Mouse (Mus musculus) lung, postnatal 0 days (tissue): ENCODE data around the gene Abca7. TPM values are rescaled to one million over a fixed set of nuclear protein-coding genes. Genes with fewer than 3 reads are reported as not detected.

Source experiments
- ATAC-seq: fragments of 200-750 bp; cut with Nextera tagmentation; 2 replicates; pipeline ENCODE4 v1.8.0; 2017; ENCODE audit warnings: moderate library complexity
- DNase-seq: peaks from one replicate; pipeline ENCODE4 v3.0.0-alpha.2; 2016; ENCODE audit warnings: low spot score
- H3K27ac ChIP-seq: fragments of 300-500 bp; sonication (generic); 2 replicates; pipeline ENCODE4 v1.5.1; 2014; ENCODE audit warnings: antibody characterized with exemption, mild to moderate bottlenecking, low read length, mixed read lengths
- H3K27me3 ChIP-seq: fragments of 300-500 bp; sonication (generic); replicated peaks from 2 replicates; pipeline ENCODE4 v1.6.1; 2014; ENCODE audit warnings: low read length, mixed read lengths; ENCODE audit not compliant: insufficient read depth
- H3K36me3 ChIP-seq: fragments of 300-500 bp; sonication (generic); 2 replicates; pipeline ENCODE4 v1.6.1; 2014; ENCODE audit warnings: low read length, mixed read lengths; ENCODE audit not compliant: insufficient read depth
- H3K4me1 ChIP-seq: fragments of 300-500 bp; sonication (generic); 2 replicates; pipeline ENCODE4 v1.6.1; 2014; ENCODE audit warnings: antibody characterized with exemption, low read depth, low read length, mixed read lengths; ENCODE audit not compliant: insufficient read depth
- H3K4me2 ChIP-seq: fragments of 300-500 bp; sonication (generic); replicated peaks from 2 replicates; pipeline ENCODE4 v1.6.1; 2014; ENCODE audit warnings: low read depth, mild to moderate bottlenecking, low read length, moderate library complexity, mixed read lengths
- H3K4me3 ChIP-seq: fragments of 300-500 bp; sonication (generic); 2 replicates; pipeline ENCODE4 v1.5.1; 2014; ENCODE audit warnings: low read depth, low read length
- H3K9ac ChIP-seq: fragments of 300-500 bp; sonication (generic); replicated peaks from 2 replicates; pipeline ENCODE4 v1.6.1; 2014; ENCODE audit warnings: low read depth, mild to moderate bottlenecking
- H3K9me3 ChIP-seq: fragments of 300-500 bp; sonication (generic); 2 replicates; pipeline ENCODE4 v1.6.1; 2016; ENCODE audit warnings: low read length, mixed read lengths
- CTCF ChIP-seq: IDR thresholded peaks from 2 replicates; pipeline ENCODE4 v1.5.1; 2016; ENCODE audit warnings: antibody characterized with exemption, mild to moderate bottlenecking
- EP300 ChIP-seq: IDR thresholded peaks from 2 replicates; pipeline ENCODE4 v1.6.1; 2016; ENCODE audit warnings: antibody characterized with exemption, mild to moderate bottlenecking, control low read depth
- WGBS: fragments of 180-500 bp; shearing (Covaris S2); extraction: QIAGEN DNeasy Blood & Tissue Kit; methylation state at CpG from one replicate; pipeline ENCODE4 v1.1.7; 2014; 5-methylcytosine and 5-hydroxymethylcytosine counted together
- polyA plus RNA-seq: library from polyadenylated mRNA; unstranded; fragments of >200 nt; fragmentation: Nextera tagmentation; extraction: Ambion mirVana; gene quantifications from 2 replicates; pipeline ENCODE4 v1.2.1, GENCODE M21; 2015

Abca7 gene
- polyA plus RNA-seq, 1 experiment from 2014 or later: 5.5 TPM

GRCm38 (mm10) chr10:80011740-80012139 is 15.4 kb downstream of the Abca7 start:
- H3K4me3 ChIP-seq: no peak overlapping the region
- peaks cover 7% of the 10 kb centered on the region; the same call in 1 of the 2 replicates for H3K27me3 ChIP-seq
- H3K9ac ChIP-seq: no peak overlapping the region
- ATAC-seq: no peak
- H3K36me3 ChIP-seq: peaks cover 11% of the 10 kb centered on the region; the same call in 1 of the 2 replicates
- H3K9me3 ChIP-seq: peaks cover 5% of the 10 kb centered on the region; the same call in 1 of the 2 replicates
- H3K27ac ChIP-seq: no peak overlapping the region
- DNase-seq: no peak
- 0 out of 2 replicates have a peak, but pooled peaks cover 3% of the 10 kb centered on the region for H3K4me1 ChIP-seq
- no peak for TF ChIP-seq EP300
- no peak overlapping the region for H3K4me2 ChIP-seq
- WGBS: 89% methylated on average over 6 of the region's 6 CpGs

DNA sequence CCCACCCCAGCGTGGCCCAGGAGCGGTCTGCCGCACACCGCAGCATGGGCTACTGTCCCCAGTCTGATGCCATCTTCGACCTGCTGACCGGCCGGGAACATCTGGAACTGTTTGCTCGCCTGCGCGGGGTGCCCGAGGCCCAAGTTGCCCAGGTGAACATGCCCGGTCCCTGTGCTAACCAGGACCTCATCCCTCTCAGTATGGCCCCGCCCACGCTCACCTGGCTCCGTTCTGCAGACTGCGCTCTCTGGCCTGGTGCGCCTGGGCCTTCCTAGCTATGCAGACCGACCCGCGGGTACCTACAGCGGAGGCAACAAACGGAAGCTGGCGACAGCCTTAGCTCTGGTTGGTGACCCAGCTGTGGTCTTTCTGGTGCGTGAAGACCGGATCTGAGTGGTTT is 17.3 kb downstream of the Abca7 start:
- Histone ChIP-seq H3K27me3 (peaks cover 7% of the 10 kb centered on the region; the same call in 1 of the 2 replicates), H3K4me3 (no peak overlapping the region), H3K4me2 (no peak overlapping the region), H3K9me3 (peaks cover 5% of the 10 kb centered on the region; the same call in 1 of the 2 replicates), H3K9ac (no peak overlapping the region), H3K4me1 (peaks cover 9% of the 10 kb centered on the region), H3K27ac (no peak overlapping the region), H3K36me3 (peaks cover 11% of the 10 kb centered on the region; the same call in 1 of the 2 replicates)
- no peak for TF ChIP-seq EP300
- ATAC-seq: no peak
- no peak for DNase-seq
- 49% methylated on average over 25 of the region's 25 CpGs for WGBS

DNA sequence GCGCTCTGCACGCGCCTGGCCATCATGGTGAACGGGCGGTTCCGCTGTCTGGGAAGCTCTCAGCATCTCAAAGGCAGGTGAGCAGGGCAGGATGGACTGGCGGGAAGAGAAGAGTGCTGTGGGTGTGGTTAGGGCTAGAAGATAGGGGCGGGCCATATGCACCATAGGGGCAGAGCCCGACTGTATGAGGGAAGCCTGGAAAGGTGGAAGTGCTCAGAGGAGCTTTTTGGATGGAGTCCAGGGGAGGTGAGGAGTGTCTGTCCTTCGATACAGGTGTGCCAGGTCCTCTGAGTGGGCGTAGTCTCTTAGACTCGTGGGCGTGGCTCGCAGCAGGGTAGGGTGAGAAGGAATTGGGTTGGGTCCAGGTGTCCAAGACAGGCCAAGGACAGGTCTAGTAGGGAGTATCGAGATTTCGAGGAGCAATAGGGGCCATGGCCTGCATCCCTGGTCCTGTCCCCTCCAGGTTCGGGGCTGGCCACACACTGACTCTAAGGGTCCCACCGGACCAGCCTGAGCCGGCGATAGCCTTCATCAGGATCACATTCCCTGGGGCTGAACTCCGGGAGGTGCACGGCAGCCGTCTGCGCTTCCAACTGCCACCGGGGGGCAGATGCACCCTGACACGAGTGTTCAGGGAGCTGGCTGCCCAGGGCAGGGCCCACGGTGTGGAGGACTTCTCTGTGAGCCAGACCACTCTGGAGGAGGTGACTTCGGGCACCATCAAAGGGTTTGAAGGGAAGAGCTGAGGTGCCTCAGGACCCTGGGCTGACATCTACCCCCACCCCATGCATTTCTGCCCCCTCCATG is 18.4 kb downstream of the Abca7 start:
- DNase-seq: peak; percentile 79

DNA sequence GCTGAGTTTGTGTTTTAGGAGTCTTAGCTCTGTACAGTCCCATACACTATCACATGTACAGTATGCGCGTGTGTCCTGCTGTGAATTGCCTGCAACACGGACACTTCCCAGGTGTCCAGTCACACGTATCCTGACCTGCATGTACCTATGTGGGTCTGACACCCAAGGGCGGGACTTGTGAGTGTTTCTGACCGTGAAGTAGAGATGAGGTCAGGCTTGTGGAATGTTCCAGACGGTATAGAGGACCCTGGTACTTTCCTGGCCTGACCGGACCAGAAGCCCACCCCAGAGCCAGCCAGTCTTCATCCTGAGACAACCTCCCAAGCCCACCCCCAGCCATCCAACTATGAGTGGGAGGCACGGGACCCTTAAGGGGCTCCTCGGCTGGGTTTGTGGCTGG is 19.3 kb downstream of the Abca7 start:
- peak overlapping the region; percentile 30 for H3K9ac ChIP-seq
- TF ChIP-seq CTCF (no peak), EP300 (peak; percentile 61)
- peak overlapping the region; percentile 43 for H3K4me2 ChIP-seq
- H3K4me1 ChIP-seq: peaks cover 20% of the 10 kb centered on the region
- H3K27me3 ChIP-seq: peaks cover 7% of the 10 kb centered on the region; the same call in 1 of the 2 replicates
- no peaks in the 10 kb centered on the region for H3K9me3 ChIP-seq
- WGBS: 49% methylated on average over 10 of the region's 10 CpGs
- ATAC-seq: peak; percentile 72
- peak; percentile 86 for DNase-seq
- H3K36me3 ChIP-seq: no peaks in the 10 kb centered on the region
- H3K4me3 ChIP-seq: no peak overlapping the region
- peak overlapping the region; percentile 87 for H3K27ac ChIP-seq

More for the DNA sequence above, 18.4 kb downstream of the Abca7 start:
- Histone ChIP-seq H3K9ac (no peak overlapping the region), H3K4me3 (no peak overlapping the region), H3K4me1 (peaks cover 16% of the 10 kb centered on the region), H3K4me2 (peak overlapping the region; percentile 27), H3K36me3 (peaks cover 5% of the 10 kb centered on the region; the same call in 1 of the 2 replicates), H3K9me3 (peaks cover 5% of the 10 kb centered on the region; the same call in 1 of the 2 replicates), H3K27ac (peak overlapping the region; percentile 87), H3K27me3 (peaks cover 7% of the 10 kb centered on the region; the same call in 1 of the 2 replicates)
- peak; percentile 18 for ATAC-seq
- WGBS: 23% methylated on average over 28 of the region's 28 CpGs
- peak; percentile 56 for TF ChIP-seq CTCF
- TF ChIP-seq EP300: no peak

DNA sequence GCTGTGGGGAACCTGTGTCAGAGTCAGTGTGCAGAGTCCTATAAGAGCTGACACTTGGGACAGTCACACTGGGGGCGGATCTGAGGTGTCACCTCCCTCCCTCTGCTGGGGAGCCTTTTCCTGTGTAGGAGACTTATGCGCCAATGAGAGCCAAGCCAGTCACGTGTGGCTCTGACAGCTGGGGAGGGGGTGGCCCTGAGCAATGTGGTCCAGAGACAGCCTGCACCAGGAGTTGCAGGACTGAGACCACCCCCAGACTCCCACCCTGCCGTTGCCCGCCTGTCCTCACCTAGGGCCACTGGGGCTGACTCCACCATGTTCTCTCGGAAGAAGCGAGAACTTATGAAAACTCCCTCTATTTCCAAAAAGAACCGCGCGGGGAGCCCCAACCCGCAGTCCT is 20.2 kb downstream of the Abca7 start, which contains the start of gene Arhgap45:
TSS of gene Arhgap45 (plus strand) at position 143 of the 400 bp plus-strand sequence.
- Histone ChIP-seq H3K27ac (peak within 1 kb of the TSS; percentile 87), H3K4me1 (peaks cover 20% of the 10 kb centered on the region), H3K27me3 (peaks cover 7% of the 10 kb centered on the region; the same call in 1 of the 2 replicates), H3K4me2 (peak within 1 kb of the TSS; percentile 43), H3K36me3 (no peaks in the 10 kb centered on the region), H3K9me3 (no peaks in the 10 kb centered on the region), H3K4me3 (peak within 1 kb of the TSS; percentile 14; the same call in 1 of the 2 replicates), H3K9ac (peak within 1 kb of the TSS; percentile 30)
- ATAC-seq (peak; percentile 21), DNase-seq (peak; percentile 78)
- no peak for TF ChIP-seq CTCF
- WGBS: 55% methylated on average over 11 of the region's 11 CpGs

DNA sequence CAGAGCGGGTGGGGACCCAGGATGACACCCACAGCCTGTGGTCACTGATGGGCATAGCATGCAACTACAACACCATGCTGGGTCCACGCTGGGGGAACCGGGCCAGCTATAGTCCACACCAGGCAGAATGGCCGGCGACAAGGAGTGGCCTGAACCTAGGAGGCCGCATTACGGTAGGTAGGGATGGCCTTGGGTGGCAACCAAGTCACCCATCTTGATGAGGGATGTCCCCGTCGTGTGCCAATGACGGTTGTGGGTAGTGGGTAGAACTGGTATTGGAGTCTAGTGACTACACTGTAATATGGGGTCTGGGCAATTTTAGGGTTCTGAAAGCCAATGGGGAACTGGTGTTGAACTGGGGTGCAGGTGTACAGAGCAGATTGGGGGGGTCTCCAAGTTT is 20.6 kb downstream of the Abca7 start:
- DNase-seq (no peak), ATAC-seq (no peak)
- Histone ChIP-seq H3K27me3 (peaks cover 7% of the 10 kb centered on the region; the same call in 1 of the 2 replicates), H3K4me3 (peak overlapping the region; percentile 14; the same call in 1 of the 2 replicates), H3K4me1 (peaks cover 20% of the 10 kb centered on the region), H3K27ac (peak overlapping the region; percentile 87), H3K9me3 (no peaks in the 10 kb centered on the region), H3K4me2 (peak overlapping the region; percentile 43), H3K36me3 (no peaks in the 10 kb centered on the region), H3K9ac (no peak overlapping the region)
- TF ChIP-seq CTCF: no peak
- TF ChIP-seq EP300: no peak
- WGBS: 73% methylated on average over 10 of the region's 10 CpGs
